Mouse (Mus musculus) heart, adult 2 months (tissue): Measurements from ENCODE around the gene Map4k4.

Experiments
- CTCF ChIP-seq: fragments of 200-600 bp; IDR thresholded peaks from 2 replicates; pipeline ENCODE4 v1.8.1; 2022; ENCODE audit warnings: antibody characterized with exemption, mild to moderate bottlenecking, moderate library complexity
- POLR2A ChIP-seq: fragments of 200-500 bp; IDR thresholded peaks from 2 replicates; pipeline ENCODE4 v1.6.1; 2011; ENCODE audit warnings: mild to moderate bottlenecking, low read depth, low read length, control low read depth; ENCODE audit not compliant: insufficient read depth

DNA sequence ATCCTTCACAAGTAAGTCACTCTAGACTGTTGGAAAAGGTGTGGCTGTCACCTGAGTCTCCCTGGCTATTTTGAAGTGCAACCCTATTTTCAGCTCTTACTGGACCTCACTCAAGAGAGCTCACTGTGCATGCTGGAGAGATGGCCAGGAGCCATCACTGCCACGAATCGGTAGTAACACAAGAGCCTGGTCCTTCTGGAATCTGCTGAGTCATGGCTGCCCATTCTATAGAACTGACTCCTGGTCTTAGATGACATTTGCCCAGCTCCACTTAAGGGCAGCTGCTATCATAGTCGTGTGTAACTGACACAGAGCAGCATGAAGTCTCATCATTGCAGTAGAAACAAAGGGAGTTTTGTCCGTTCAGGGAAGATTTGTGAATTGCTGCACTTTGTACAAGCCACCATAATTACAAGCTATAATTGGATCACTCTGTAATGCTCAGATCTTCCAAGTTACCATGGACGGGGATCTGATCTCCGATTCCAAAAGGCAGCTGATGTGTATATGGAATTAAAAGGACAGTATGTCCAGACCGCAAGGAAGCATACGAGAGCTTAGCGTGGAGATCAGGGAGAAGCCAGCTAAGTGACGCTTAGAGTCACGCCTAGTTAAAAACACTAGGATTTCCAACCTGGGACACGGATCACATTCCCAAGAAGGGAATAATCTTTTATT, 133.2 kb downstream of the Map4k4 start:
- TF ChIP-seq CTCF (no peak), POLR2A (no peak)
